Mouse (Mus musculus) lung, postnatal 25 days (tissue): ENCODE results near the gene Mkrn2os.
A peak's percentile ranks its signal among the peaks of the same experiment; 100 is the strongest.

Source experiments
- DNase-seq: peaks from one replicate; pipeline ENCODE4 v3.0.0; 2022; ENCODE audit warnings: low spot score

The Mkrn2os gene

DNA sequence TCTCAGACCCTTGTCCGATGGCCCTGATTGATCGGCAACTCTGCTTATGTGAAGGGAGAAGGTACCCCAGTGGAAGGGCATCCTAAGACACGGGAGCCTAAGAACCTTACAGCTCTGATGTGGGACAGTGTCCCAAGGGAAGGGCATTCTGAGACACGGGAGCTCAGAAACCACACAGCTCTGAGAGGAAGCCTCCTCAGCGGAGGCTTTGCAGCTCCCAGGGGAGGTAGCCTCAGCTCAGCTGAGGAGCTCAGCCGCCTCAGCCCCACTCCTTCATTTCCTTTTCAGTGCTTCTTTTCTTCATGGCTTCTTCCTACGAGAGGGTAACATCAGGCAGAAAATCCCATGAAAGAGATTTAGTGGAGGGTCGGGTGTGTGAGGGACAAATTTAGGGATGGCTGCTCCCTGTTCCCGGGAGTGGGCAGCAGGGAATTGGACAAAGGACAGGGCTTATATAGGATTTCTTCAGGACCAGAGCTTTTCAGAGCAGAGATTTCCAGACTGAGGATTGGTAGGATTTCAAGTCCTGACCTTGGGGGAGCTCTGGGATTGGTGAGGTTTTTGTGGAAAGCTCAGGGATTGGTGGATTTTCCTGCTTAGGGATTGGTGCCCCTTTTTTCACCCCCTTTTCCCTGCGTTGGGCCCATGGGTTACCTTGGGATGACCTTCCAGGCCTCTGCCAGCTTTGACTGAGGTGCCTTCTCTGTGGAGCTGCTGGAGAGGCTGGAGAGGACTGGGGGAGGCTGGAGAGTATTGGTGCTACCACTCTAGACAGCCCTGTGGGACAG, 9.9 kb downstream of the Mkrn2os start:
- no peak for DNase-seq

DNA sequence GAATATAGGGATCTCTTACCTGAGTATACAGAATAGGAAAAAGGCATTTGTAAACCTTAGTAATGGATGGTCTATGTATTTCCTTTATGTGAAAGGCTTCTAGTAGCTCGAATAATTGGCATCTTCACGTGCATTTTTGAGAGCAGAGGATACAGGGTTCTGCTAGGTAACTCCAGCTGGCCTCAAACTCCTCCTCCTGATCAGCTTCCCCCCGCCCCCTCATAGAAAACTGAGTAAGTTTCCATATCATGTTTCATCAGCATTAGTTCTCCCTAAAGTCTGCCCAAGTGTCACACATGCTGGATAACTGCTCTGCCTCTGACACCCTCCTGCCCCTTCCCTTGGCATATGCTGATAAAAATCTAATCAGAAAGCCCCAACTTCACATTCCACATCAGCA, 11.6 kb downstream of the Mkrn2os start:
- no peak for DNase-seq

DNA sequence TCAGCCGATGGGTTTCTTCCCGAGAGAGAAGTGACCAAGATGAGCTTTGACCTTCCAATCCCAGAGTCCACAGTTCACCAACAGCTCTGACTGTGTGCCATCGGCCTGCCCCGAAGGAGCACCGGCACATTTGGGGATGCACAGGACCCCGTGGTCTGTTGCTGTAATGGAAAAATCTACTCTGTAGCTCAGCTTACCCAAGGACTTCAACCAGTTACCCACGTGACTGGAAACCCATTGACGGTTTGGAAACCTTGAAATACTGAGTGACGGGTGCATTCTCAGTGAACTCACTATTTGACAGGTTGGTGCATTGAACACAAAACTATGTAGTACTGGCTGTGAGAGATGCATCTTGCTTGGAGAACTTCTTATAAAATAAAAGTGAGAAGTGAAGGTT, 14.4 kb downstream of the Mkrn2os start:
- no peak for DNase-seq

DNA sequence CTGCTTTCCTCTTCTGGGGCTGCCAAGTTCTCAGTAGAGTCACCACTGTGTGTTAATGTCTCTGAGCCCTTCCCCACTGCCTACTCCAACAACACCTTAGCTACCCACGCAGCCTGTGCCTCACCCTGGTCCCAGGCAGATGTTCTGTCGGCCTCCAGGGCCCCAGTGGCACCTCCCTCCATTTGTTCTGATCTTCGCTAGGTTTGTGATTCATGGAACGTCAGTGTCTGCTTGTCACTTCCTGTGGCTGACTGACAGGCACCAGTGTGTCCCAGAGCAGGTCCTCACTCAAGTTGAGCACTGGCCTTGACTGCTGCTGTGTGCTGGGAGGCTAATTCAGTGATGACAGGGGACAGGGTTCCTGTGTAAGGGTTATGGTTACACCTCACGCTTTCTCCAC, 15.0 kb downstream of the Mkrn2os start:
- no peak for DNase-seq

DNA sequence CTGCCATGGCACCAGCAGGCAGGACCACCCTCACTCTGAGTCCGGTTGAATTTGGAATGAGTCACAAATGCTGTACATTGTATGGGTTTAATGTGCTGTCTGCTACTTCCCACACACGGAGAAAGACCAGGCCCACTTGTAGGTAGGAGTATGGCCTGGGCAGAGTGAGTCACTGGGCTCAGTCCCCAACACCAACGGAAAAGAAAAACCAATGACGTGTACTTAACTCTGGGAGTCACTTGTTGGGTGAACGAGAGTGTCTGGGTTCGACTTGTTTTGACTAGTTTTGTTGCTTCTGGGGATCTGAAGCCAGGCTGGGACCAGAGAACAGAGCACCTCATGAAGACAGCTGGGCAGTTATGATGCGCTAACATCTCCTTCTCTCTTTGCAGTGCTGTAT, 18.2 kb downstream of the Mkrn2os start:
- DNase-seq: no peak

DNA sequence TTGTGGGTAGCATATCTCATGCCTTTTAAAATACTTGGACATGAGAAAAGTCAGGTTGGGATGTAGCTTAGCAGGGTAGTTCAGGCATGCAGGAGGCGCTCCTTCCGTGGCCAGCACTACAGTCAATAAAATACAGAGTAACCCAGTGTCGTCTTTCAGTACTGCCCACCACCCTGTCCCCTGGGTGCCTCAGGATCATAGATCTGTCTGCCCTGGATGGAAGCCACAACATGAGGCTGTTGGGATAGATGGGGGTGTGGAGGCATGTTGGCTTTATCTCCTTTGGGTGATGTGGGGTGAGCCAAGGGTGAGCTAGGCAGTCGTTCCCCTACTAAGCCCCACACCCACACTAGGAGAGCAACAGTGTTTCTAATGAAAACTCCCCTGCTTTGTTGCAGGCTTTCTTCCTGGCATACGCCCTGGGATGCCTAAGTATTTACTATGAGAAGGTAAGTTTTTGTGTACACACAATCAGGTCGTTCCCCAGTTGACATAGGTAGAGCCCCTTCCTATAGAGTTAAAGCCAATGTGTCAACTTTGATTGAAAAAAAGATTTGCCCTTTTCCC, 26.8 kb downstream of the Mkrn2os start:
- no peak for DNase-seq

DNA sequence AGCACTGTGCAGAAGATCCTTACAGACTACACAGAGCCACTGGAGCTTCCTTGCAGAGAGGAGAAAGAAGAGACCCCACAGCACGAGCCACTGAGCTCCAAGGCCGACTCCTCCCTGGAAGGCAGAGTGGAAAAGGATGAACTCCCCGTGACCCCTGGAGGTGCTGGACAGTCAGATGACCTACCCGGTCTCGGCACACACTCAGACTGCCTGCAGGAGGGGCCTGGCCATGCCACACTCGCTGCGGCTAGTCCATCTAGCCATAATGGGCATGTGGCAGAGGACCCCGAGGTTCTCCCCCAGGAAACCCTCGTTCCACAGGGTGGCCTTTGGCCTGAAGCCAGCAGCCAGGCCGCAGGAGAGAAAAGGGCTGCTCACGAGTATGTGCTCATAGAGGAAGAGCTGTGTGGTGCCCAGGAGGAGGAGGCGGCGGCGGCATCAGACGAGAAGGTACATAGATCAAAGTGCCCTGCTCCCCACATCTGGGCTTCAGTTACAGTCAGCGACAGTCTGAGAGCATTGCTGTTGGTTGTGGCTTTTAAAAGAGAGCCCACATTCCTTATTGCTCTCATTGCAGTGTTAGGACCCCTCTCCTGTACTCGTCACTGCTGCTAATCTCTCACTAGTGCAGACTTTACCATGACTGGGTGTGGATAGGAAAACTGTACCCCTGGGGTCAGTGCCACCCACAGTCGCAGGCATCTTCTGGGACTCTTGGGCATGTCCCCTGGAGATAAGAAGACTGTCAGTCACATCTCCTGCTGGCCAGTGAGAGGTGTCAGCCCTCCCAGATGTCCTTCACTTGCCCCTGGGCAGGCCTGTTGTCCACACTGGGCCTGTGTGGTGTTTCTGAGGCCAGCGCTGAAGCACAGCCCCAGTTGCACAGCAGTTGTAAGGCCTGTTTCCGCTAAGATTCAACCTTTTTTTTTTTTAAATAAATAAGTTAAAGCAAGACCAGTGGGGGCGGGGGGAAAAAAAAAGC, 32.4 kb downstream of the Mkrn2os start:
- DNase-seq: no peak

DNA sequence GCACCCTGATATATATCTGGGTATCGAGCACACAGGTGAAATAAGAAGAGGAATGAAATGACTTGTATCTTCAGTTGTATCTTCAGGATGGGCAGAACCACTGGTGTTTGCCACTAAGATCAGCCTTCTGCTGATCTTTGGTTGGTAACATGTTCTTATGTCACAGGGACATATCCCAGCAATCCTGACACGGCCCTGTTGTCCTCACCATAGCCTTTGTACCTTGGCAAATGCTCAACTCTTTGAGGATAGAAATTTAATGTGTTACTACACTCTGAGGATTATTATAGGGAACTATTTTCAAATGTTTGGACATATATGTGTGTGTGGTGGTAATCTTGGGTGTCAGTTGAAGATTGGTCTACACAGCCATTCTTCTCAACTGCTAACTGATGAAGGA, 34.2 kb downstream of the Mkrn2os start:
- DNase-seq: no peak

DNA sequence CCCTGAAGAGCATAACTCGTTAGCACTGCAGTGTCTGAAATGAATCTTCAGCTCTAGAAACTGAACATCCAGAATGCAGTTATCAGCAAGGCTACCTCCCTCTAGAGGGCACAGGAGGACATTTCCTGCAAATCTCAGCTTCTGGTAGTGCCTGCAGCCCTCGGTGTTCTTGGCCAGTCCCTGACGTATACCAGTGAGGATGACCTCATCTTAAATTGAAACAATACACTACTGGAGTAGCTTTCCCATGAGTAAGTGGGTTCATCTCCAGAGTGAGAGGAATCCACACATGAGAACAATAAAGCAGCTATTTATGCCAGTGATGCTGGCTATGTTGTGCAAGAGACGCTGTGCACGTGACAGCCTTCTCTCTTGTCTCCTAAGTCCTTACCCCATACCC, 36.9 kb downstream of the Mkrn2os start:
- DNase-seq: no peak

DNA sequence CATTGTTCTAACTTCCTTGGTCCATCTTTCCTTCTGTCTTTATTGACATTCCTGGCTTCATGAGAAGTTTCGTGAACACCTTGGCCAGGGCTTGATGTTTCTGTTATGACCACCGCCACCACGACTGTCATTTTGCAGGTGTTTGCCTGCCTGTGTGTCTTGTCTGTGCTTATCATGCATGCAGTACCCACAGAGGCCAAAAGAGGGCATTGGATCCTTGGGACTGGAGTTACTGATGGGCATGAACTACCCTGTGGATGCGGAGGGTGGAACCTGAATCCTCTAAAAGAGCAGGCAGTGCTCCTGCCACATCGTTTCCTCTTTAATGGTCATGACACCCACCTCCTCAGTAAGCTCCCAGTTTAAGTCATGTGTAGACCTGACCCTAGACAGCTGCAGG, 46.1 kb downstream of the Mkrn2os start:
- DNase-seq: no peak

DNA sequence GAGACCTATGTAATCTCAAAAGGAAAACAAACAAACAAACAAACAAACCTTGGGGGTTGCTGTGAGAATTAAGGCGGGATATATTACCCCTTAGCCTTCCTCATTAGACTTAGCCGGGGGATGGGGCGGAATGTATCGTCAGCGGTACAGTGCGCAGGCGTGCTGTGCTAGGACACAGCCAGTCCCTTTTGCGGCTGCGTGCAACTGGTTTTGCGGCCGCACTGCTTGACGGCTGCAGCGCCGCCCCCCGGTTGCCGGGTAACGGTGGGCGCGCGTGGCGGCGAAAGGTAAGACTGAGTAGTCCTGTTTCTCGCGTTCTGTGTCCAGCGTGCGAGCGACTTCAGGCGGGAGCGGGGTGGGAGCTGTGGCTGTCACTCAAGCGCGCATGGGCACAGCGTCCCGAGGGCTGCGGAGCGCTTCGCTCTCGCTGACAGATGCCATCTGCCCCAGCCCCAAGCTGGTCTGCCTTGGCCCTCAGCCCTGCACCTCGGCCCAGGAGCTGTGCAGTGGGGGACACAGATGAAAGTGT, 47.9 kb downstream of the Mkrn2os start, which contains the start of gene Tsen2:
Gene Tsen2, plus strand, starts transcription at position 223 of the 529 bp plus-strand sequence.
- peak; percentile 96 for DNase-seq

DNA sequence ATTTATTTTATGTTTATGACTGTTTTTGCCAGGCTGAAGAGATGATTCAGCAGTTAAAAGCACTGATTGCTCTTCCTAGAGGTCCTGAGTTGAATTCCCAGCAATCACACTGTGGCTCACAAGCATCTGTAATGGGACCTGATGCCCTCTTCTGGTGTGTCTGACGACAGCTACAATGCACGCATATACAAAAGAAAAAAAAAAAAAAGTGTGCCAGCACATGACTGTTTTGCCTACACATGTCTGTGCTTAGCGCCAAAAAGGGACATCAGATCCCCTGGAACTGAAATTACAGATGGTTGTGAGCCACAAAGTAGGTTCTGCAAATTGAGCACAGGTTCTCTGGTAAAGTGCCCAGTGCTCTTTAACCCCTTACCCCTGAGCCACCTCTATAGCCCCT, 50.0 kb downstream of the Mkrn2os start:
- DNase-seq: no peak

DNA sequence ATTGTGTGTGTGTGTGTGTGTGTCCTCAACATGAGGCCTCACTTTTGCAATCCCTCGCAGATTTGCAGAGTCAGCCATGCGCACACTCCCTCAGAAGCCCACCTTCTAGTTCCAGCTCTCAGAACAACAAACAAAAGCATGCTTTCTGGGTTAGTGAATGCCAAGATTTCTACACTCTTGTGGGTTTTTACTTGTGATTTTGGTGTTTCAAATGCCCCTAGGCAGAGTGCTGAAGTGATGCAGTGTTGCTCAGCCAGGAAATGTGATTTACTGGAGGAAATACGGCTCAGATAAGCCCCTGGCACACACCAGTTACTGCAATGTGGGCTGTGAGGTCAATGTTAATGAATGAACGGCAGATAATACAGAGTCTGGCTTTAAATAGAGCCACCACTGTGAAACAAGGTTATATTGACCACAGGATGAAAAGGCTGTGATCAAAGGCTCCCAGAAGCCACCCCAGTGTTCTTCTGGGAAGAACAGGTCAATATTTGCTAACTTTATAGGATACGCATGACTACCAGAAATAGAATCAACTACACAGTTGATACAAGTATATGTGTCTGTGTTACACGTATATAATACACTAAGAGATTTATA, 50.6 kb downstream of the Mkrn2os start:
- no peak for DNase-seq

DNA sequence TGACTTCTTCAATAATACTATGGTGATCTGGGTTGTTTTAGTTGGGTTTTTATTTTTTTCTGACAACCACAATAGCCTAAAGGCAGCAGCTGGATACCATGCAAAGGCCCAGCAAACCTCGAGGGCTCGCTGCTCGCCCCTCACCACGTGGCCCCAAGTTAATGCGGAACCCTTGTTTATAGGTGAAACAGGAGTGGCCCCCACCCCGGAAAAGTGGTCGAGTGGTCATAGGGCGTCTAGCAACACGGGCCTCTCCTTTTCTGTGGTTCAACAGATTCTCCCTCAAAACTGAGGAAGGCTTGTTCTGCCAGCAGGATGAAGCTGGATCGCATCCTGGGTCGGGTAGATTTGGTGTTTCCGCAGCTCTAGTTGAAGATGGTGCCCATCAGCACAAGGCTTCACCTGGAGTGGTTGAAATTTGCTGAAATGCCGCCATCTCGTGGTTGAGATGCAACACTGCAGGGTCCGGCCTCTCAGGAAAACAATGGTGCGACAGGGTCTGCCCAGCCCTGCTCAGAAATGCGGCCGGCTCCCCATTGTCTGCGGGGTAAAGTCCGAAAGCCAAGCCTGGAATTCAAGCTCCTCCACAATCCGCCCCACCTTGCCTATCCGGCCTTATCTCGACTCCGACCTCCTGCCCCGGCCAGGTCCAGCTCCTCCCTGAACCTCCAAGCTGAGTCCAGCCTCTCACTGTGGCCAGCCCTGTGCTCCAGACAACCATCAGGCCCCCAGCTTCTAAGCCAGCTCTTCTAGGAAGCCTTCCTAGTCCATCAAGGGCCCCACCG, 53.5 kb downstream of the Mkrn2os start:
- peak; percentile 80 for DNase-seq

DNA sequence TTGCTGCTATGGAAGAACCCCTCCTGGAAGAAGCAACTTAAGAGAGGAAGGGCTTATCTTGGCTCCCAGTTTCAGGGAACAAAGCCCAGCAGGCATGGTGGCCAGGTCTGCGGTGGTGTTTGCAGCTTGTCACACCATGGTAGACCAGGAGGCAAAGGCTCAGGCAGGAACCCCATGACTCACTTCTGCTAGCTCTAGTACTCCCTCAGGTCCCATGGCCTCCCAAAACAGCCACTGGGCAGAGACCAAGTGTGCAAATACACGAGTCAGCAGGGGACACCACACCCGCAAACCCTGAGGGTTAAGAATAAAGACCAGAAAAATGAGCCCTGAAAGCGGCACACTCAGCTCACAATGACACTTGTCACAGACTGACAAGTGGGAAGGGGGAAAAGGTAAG, 56.2 kb downstream of the Mkrn2os start:
- no peak for DNase-seq

DNA sequence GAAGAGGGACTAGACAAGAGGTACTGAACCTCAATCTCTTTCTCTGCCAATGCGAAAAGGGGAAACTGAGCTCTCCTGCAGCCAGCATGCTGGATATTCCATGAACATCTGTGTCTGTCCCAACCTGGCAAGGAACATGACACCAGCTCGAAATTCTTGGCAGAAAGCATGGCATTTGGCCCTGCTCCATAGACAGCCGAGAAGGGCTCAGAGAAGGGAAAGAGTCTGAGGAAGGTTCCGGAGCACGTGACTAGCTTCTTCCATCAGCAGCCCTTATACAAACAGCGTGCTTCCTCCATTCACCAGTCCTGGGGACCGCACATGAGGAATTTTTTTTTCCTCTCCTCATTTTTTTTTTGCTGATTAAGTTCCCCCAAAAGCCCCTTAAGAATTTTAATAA, 57.8 kb downstream of the Mkrn2os start:
- DNase-seq: no peak
